Mouse (Mus musculus): ENCODE results near the gene Zglp1. TPM values are rescaled to one million over a fixed set of nuclear protein-coding genes. Genes with fewer than 3 reads are reported as not detected.

Zglp1 gene
- polyA plus RNA-seq, 1 experiment from 2014 or later, result 2.7 TPM

DNA sequence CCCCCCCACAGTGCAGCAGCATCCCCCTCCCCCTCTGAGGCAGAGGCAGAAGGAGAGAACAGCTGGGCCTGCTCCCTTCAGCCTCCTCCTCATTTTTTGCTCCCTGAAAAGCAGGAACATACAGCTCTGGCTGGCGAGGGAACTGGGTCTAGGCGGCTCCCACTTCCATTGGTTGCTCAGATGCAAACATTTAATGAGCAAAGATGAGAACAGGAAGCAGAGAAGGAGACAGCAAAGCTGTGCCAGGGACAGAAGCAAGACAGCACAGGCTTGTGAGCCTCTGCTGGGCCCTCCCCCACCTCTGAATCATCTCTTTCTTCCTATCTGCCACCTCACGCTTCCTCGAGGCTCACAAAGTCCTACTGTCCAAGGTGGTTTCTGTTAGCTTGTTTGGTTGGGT is 25.6 kb downstream of the Zglp1 start:
- H3K4me1 ChIP-seq (ENCODE audit: control insufficient read depth, insufficient read depth, low read length), result 0 out of 2 replicates have a peak, but pooled peaks cover 5% of the 10 kb centered on the region
- H3K36me3 ChIP-seq (ENCODE audit: control insufficient read depth, insufficient read depth, low read length), result no peaks in the 10 kb centered on the region
- no peak overlapping the region for H3K27ac ChIP-seq (ENCODE audit: low read depth, low read length)
- WGBS, result 57% methylated on average over 4 of the region's 4 CpGs
- no peak for ATAC-seq (ENCODE audit: low read depth)
- H3K4me3 ChIP-seq (ENCODE audit: low read depth, low read length), result no peak overlapping the region
- no peaks in the 10 kb centered on the region for H3K9me3 ChIP-seq (ENCODE audit: control insufficient read depth, low read length)
- H3K9ac ChIP-seq (replicated peaks; ENCODE audit: low read depth, low read length), result no peak overlapping the region
- peaks cover 25% of the 10 kb centered on the region for H3K27me3 ChIP-seq (ENCODE audit: control insufficient read depth, insufficient read depth, low read length)
- H3K4me2 ChIP-seq (ENCODE audit: low read depth, low read length), result no peak overlapping the region

DNA sequence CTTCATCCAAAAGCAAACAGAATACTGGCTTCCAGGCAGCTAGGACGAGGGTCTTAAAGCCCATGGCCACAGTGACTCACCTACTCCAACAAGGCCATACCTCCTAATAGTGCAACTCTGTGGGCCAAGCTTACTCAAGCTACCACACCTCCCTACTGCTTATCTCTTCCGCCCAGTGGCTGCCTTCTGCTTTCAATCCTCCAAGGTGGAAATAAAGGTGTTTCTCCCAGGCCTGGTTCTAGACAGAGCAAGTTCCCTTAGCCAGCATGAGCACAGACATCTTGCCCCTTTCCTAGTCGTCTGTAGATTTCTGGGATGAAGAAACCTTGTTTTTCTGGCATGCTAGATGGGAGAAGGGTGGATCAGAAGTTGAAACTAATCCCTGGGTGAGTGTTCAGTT is 27.1 kb downstream of the Zglp1 start:
- no peak overlapping the region for H3K4me2 ChIP-seq (ENCODE audit: low read depth, low read length)
- H3K9ac ChIP-seq (replicated peaks; ENCODE audit: low read depth, low read length), result no peak overlapping the region
- 0 out of 2 replicates have a peak, but pooled peaks cover 5% of the 10 kb centered on the region for H3K4me1 ChIP-seq (ENCODE audit: control insufficient read depth, insufficient read depth, low read length)
- no peak overlapping the region for H3K27ac ChIP-seq (ENCODE audit: low read depth, low read length)
- H3K9me3 ChIP-seq (ENCODE audit: control insufficient read depth, low read length), result no peaks in the 10 kb centered on the region
- H3K4me3 ChIP-seq (ENCODE audit: low read depth, low read length), result no peak overlapping the region
- no peaks in the 10 kb centered on the region for H3K36me3 ChIP-seq (ENCODE audit: control insufficient read depth, insufficient read depth, low read length)
- no peak for ATAC-seq (ENCODE audit: low read depth)
- WGBS, result 76% methylated on average over 3 of the region's 3 CpGs
- peaks cover 40% of the 10 kb centered on the region for H3K27me3 ChIP-seq (ENCODE audit: control insufficient read depth, insufficient read depth, low read length)

DNA sequence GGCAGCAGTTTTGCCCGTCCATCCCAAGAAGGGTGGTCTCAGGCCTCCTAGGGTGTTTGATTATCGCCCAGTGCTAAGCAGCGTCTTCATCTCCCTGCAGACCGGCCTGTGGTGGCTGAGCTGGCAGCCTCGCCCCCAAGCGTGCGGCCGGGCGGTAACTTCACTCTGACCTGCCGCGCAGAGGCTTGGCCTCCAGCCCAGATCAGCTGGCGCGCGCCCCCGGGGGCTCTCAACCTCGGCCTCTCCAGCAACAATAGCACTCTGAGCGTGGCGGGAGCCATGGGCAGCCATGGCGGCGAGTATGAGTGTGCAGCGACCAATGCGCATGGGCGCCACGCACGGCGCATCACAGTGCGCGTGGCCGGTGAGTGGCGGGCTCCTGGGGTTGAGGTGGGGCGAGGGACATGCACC is 29.4 kb downstream of the Zglp1 start:
- 2% methylated on average over 31 of the region's 31 CpGs for WGBS
- Histone ChIP-seq H3K36me3 (ENCODE audit: control insufficient read depth, insufficient read depth, low read length) (no peaks in the 10 kb centered on the region), H3K9ac (replicated peaks; ENCODE audit: low read depth, low read length) (peak overlapping the region; percentile 46; the same call in 1 of the 2 replicates), H3K9me3 (ENCODE audit: control insufficient read depth, low read length) (no peaks in the 10 kb centered on the region), H3K27me3 (ENCODE audit: control insufficient read depth, insufficient read depth, low read length) (peaks cover 60% of the 10 kb centered on the region), H3K4me3 (ENCODE audit: low read depth, low read length) (peak overlapping the region; percentile 40), H3K4me2 (ENCODE audit: low read depth, low read length) (peak overlapping the region; percentile 57), H3K4me1 (ENCODE audit: control insufficient read depth, insufficient read depth, low read length) (peaks cover 14% of the 10 kb centered on the region; the same call in 1 of the 2 replicates), H3K27ac (ENCODE audit: low read depth, low read length) (no peak overlapping the region)
- peak; percentile 68 for ATAC-seq (ENCODE audit: low read depth)

DNA sequence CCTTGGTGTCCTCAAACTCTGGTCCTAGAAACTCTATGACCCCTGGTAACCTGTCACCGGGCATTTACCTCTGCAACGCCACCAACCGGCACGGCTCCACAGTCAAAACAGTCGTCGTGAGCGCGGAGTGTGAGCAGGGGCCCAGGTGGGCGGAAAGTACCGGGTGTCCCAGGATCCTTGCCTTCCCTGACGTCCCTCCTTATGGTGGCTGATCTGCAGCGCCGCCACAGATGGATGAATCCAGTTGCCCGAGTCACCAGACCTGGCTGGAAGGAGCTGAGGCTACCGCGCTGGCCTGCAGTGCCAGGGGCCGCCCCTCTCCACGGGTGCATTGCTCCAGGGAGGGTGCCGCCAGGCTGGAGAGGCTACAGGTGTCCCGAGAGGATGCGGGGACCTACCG is 30.2 kb downstream of the Zglp1 start:
- Histone ChIP-seq H3K4me3 (ENCODE audit: low read depth, low read length) (peak overlapping the region; percentile 40), H3K27me3 (ENCODE audit: control insufficient read depth, insufficient read depth, low read length) (peaks cover 68% of the 10 kb centered on the region), H3K36me3 (ENCODE audit: control insufficient read depth, insufficient read depth, low read length) (no peaks in the 10 kb centered on the region), H3K27ac (ENCODE audit: low read depth, low read length) (no peak overlapping the region), H3K4me1 (ENCODE audit: control insufficient read depth, insufficient read depth, low read length) (peaks cover 20% of the 10 kb centered on the region; the same call in 1 of the 2 replicates), H3K4me2 (ENCODE audit: low read depth, low read length) (peak overlapping the region; percentile 57), H3K9ac (replicated peaks; ENCODE audit: low read depth, low read length) (0 out of 2 replicates have a peak overlapping the region, but pooled peaks have one; percentile 46), H3K9me3 (ENCODE audit: control insufficient read depth, low read length) (no peaks in the 10 kb centered on the region)
- 2% methylated on average over 22 of the region's 22 CpGs for WGBS
- no peak for ATAC-seq (ENCODE audit: low read depth)

DNA sequence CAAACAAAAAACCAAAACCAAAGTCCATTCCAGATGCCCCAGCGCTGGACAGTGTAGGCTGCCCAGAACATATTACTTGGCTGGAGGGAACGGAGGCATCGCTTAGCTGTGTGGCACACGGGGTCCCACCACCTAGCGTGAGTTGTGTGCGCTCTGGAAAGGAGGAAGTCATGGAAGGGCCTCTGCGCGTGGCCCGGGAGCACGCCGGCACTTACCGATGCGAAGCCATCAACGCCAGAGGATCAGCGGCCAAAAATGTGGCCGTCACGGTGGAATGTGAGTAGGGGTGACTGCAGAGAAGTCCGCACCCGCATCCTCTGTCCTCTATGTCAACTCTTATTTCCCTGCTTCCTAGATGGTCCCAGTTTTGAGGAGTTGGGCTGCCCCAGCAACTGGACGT is 30.7 kb downstream of the Zglp1 start:
- H3K27me3 ChIP-seq (ENCODE audit: control insufficient read depth, insufficient read depth, low read length), result peaks cover 71% of the 10 kb centered on the region
- H3K27ac ChIP-seq (ENCODE audit: low read depth, low read length), result no peak overlapping the region
- peak overlapping the region; percentile 57; the same call in 1 of the 2 replicates for H3K4me2 ChIP-seq (ENCODE audit: low read depth, low read length)
- no peak overlapping the region for H3K9ac ChIP-seq (replicated peaks; ENCODE audit: low read depth, low read length)
- no peaks in the 10 kb centered on the region for H3K36me3 ChIP-seq (ENCODE audit: control insufficient read depth, insufficient read depth, low read length)
- ATAC-seq (ENCODE audit: low read depth), result no peak
- WGBS, result 6% methylated on average over 20 of the region's 20 CpGs
- H3K4me1 ChIP-seq (ENCODE audit: control insufficient read depth, insufficient read depth, low read length), result peaks cover 25% of the 10 kb centered on the region
- H3K9me3 ChIP-seq (ENCODE audit: control insufficient read depth, low read length), result no peaks in the 10 kb centered on the region
- H3K4me3 ChIP-seq (ENCODE audit: low read depth, low read length), result no peak overlapping the region; the same call in 1 of the 2 replicates

DNA sequence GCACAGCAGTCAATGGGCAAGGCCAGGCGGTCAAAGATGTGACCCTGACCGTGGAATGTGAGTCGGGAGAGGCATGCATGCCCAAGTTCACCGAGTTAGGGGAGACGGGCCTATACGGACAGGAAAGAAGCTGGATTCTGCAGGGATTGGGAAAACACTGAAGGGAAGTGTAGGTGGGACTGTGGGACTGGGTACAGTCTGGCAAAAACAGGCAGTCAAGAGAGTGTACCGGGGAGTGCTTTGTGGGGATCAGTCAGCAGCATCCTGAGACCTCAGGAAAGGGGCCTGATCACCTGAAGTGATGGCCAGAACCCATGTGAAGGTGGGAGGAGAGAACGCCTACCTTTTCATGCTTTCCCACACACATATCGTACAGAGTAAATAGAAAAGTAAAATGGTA is 31.3 kb downstream of the Zglp1 start:
- H3K27ac ChIP-seq (ENCODE audit: low read depth, low read length), result no peak overlapping the region
- no peak overlapping the region for H3K4me3 ChIP-seq (ENCODE audit: low read depth, low read length)
- no peak overlapping the region for H3K4me2 ChIP-seq (ENCODE audit: low read depth, low read length)
- ATAC-seq (ENCODE audit: low read depth), result no peak
- H3K9me3 ChIP-seq (ENCODE audit: control insufficient read depth, low read length), result no peaks in the 10 kb centered on the region
- peaks cover 25% of the 10 kb centered on the region for H3K4me1 ChIP-seq (ENCODE audit: control insufficient read depth, insufficient read depth, low read length)
- H3K9ac ChIP-seq (replicated peaks; ENCODE audit: low read depth, low read length), result no peak overlapping the region
- whole genome bisulfite sequencing, result 19% methylated on average over 9 of the region's 9 CpGs
- H3K27me3 ChIP-seq (ENCODE audit: control insufficient read depth, insufficient read depth, low read length), result peaks cover 71% of the 10 kb centered on the region
- H3K36me3 ChIP-seq (ENCODE audit: control insufficient read depth, insufficient read depth, low read length), result no peaks in the 10 kb centered on the region

DNA sequence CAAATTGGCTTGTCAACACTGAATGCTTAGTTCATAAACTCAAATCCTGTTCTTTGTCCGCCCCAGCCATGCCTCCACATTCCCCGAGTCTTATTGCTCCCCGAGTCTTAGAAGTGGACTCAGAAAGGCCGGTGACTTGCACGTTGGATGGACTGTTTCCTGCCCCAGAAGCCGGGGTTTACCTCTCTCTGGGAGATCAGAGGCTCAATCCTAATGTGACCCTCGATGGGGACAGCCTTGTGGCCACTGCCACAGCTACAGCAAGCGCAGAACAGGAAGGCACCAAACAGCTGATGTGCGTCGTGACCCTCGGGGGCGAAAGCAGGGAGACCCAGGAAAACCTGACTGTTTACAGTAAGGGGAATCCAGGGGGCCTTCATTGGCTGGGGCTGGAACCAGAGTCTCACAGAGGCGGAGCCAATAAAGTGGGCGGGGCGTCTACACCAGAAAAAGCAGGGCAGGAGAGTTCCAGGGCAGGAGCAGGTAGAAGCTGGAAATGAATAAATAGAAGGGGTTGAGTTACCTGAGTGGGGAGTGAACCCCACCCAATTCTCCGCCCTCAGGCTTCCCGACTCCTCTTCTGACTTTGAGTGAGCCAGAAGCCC is 32.3 kb downstream of the Zglp1 start:
- no peaks in the 10 kb centered on the region for H3K36me3 ChIP-seq (ENCODE audit: control insufficient read depth, insufficient read depth, low read length)
- no peaks in the 10 kb centered on the region for H3K9me3 ChIP-seq (ENCODE audit: control insufficient read depth, low read length)
- H3K27ac ChIP-seq (ENCODE audit: low read depth, low read length), result no peak overlapping the region
- peaks cover 77% of the 10 kb centered on the region for H3K27me3 ChIP-seq (ENCODE audit: control insufficient read depth, insufficient read depth, low read length)
- H3K9ac ChIP-seq (replicated peaks; ENCODE audit: low read depth, low read length), result no peak overlapping the region
- H3K4me3 ChIP-seq (ENCODE audit: low read depth, low read length), result no peak overlapping the region
- WGBS, result 4% methylated on average over 17 of the region's 17 CpGs
- H3K4me2 ChIP-seq (ENCODE audit: low read depth, low read length), result no peak overlapping the region
- peaks cover 25% of the 10 kb centered on the region for H3K4me1 ChIP-seq (ENCODE audit: control insufficient read depth, insufficient read depth, low read length)
- ATAC-seq (ENCODE audit: low read depth), result no peak

DNA sequence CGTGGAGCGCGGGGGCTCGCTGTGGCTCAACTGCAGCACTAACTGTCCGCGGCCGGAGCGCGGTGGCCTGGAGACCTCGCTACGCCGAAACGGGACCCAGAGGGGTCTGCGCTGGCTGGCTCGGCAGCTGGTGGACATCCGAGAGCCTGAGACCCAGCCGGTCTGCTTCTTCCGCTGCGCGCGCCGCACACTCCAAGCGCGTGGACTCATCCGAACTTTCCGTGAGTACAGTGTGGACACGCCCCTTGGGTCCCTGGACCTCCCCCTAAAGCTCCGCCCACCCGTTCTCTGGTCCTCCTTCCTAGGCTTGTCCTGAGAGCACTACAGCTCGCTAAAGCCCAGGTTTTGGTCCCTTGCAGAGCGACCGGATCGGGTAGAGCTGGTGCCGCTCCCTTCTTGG is 33.8 kb downstream of the Zglp1 start:
- under 1% methylated on average over 34 of the region's 34 CpGs for WGBS
- Histone ChIP-seq H3K4me3 (ENCODE audit: low read depth, low read length) (peak overlapping the region; percentile 24), H3K4me1 (ENCODE audit: control insufficient read depth, insufficient read depth, low read length) (peaks cover 29% of the 10 kb centered on the region), H3K36me3 (ENCODE audit: control insufficient read depth, insufficient read depth, low read length) (no peaks in the 10 kb centered on the region), H3K9me3 (ENCODE audit: control insufficient read depth, low read length) (no peaks in the 10 kb centered on the region), H3K9ac (replicated peaks; ENCODE audit: low read depth, low read length) (no peak overlapping the region), H3K27ac (ENCODE audit: low read depth, low read length) (no peak overlapping the region), H3K4me2 (ENCODE audit: low read depth, low read length) (peak overlapping the region; percentile 93), H3K27me3 (ENCODE audit: control insufficient read depth, insufficient read depth, low read length) (peaks cover 80% of the 10 kb centered on the region)
- no peak for ATAC-seq (ENCODE audit: low read depth)

DNA sequence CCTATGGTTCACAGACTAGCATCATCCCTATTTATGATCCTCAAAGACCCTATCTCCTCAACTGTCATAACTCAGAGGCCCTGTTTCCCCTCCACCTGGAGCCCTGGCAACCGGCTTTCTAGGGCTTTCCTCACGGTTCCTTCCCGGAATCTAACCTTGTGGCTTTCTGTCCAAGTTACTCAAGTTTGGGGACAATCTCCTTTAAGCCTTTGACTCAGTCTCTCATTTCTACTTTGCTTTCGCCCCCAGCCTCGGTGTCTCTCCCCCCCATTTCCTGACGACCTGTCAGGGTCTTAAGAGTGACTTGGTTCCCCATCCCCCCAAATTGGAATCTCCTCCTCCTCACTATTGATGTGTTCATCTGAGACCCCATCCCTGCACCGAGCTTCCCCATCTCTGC is 34.4 kb downstream of the Zglp1 start:
- H3K4me1 ChIP-seq (ENCODE audit: control insufficient read depth, insufficient read depth, low read length), result peaks cover 27% of the 10 kb centered on the region

More for the DNA sequence above, 34.4 kb downstream of the Zglp1 start:
- no peak for ATAC-seq (ENCODE audit: low read depth)
- Histone ChIP-seq H3K27ac (ENCODE audit: low read depth, low read length) (no peak overlapping the region), H3K9me3 (ENCODE audit: control insufficient read depth, low read length) (no peaks in the 10 kb centered on the region), H3K9ac (replicated peaks; ENCODE audit: low read depth, low read length) (peak overlapping the region; percentile 44; the same call in 1 of the 2 replicates), H3K4me2 (ENCODE audit: low read depth, low read length) (peak overlapping the region; percentile 93), H3K36me3 (ENCODE audit: control insufficient read depth, insufficient read depth, low read length) (no peaks in the 10 kb centered on the region), H3K27me3 (ENCODE audit: control insufficient read depth, insufficient read depth, low read length) (peaks cover 75% of the 10 kb centered on the region), H3K4me3 (ENCODE audit: low read depth, low read length) (peak overlapping the region; percentile 43)
- 5% methylated on average over 7 of the region's 7 CpGs for WGBS

Measured in neural tube, embryonic 14.5 days (tissue).